Mouse (Mus musculus) embryonic facial prominence, embryonic 13.5 days (tissue): ENCODE results near the gene Cuedc1. TPM values are rescaled to one million over a fixed set of nuclear protein-coding genes. Genes with fewer than 3 reads are reported as not detected.
A peak's percentile ranks its signal among the peaks of the same experiment; 100 is the strongest.

Experiments
- ATAC-seq: fragments of 200-750 bp; cut with Nextera tagmentation; 2 replicates; pipeline ENCODE4 v1.8.0; 2017; ENCODE audit warnings: low read depth; ENCODE audit not compliant: insufficient number of reproducible peaks, insufficient read depth, low FRiP score, low TSS enrichment
- H3K27ac ChIP-seq: fragments of 300-500 bp; sonication (generic); 2 replicates; pipeline ENCODE4 v1.5.1; 2015; ENCODE audit warnings: moderate library complexity, mild to moderate bottlenecking, inconsistent platforms
- H3K27me3 ChIP-seq: fragments of 300-500 bp; sonication (generic); 2 replicates; pipeline ENCODE4 v1.6.1; 2015; ENCODE audit warnings: mild to moderate bottlenecking, inconsistent platforms
- H3K36me3 ChIP-seq: fragments of 300-500 bp; sonication (generic); 2 replicates; pipeline ENCODE4 v1.6.1; 2015; ENCODE audit warnings: mild to moderate bottlenecking, inconsistent platforms
- H3K4me1 ChIP-seq: fragments of 300-500 bp; sonication (generic); 2 replicates; pipeline ENCODE4 v1.6.1; 2015; ENCODE audit warnings: inconsistent platforms
- H3K4me2 ChIP-seq: fragments of 300-500 bp; sonication (generic); 2 replicates; pipeline ENCODE4 v1.6.1; 2015; ENCODE audit warnings: moderate library complexity, mild to moderate bottlenecking, inconsistent platforms
- H3K4me3 ChIP-seq: fragments of 300-500 bp; sonication (generic); 2 replicates; pipeline ENCODE4 v1.5.1; 2015; ENCODE audit warnings: mild to moderate bottlenecking, inconsistent platforms
- H3K9ac ChIP-seq: fragments of 300-500 bp; sonication (generic); 2 replicates; pipeline ENCODE4 v1.6.1; 2015; ENCODE audit warnings: mild to moderate bottlenecking, inconsistent platforms
- H3K9me3 ChIP-seq: fragments of 300-500 bp; sonication (generic); 2 replicates; pipeline ENCODE4 v1.6.1; 2016; ENCODE audit warnings: inconsistent platforms
- WGBS: fragments of 180-500 bp; shearing (Covaris S2); methylation state at CpG from one replicate; pipeline ENCODE4 v1.1.7; 2015; ENCODE audit warnings: mixed read lengths; 5-methylcytosine and 5-hydroxymethylcytosine counted together
- polyA plus RNA-seq: library from polyadenylated mRNA; unstranded; fragments of >200 nt; fragmentation: Nextera tagmentation; extraction: Ambion mirVana; gene quantifications from 2 replicates; pipeline ENCODE4 v1.2.1, GENCODE M21; 2015

Cuedc1 gene
- polyA plus RNA-seq, 1 experiment from 2014 or later = 34.9 TPM

- Histone ChIP-seq H3K27me3 (no peaks in the 10 kb centered on the region), H3K36me3 (peaks cover 11% of the 10 kb centered on the region; the same call in 1 of the 2 replicates), H3K4me3 (no peak overlapping the region), H3K27ac (no peak overlapping the region), H3K9ac (no peak overlapping the region), H3K4me1 (peaks cover 30% of the 10 kb centered on the region), H3K9me3 (no peaks in the 10 kb centered on the region), H3K4me2 (no peak overlapping the region)
- WGBS = 47% methylated on average over 5 of the region's 5 CpGs
- no peak for ATAC-seq
These were observed 8.7 kb upstream of the Cuedc1 start for GRCm38 (mm10) chr11:88089150-88089549.

GRCm38 (mm10) chr11:88090293-88090692, 7.6 kb upstream of the Cuedc1 start:
- H3K27ac ChIP-seq = no peak overlapping the region

GRCm38 (mm10) chr11:88091949-88092348, 5.9 kb upstream of the Cuedc1 start:
- H3K4me2 ChIP-seq = no peak overlapping the region
- no peak overlapping the region for H3K4me3 ChIP-seq
- H3K9me3 ChIP-seq = no peaks in the 10 kb centered on the region
- no peak for ATAC-seq
- WGBS = 62% methylated on average over 1 of the region's 1 CpGs
- H3K27ac ChIP-seq = no peak overlapping the region
- no peaks in the 10 kb centered on the region for H3K27me3 ChIP-seq
- H3K36me3 ChIP-seq = no peaks in the 10 kb centered on the region
- H3K9ac ChIP-seq = no peak overlapping the region
- H3K4me1 ChIP-seq = peaks cover 16% of the 10 kb centered on the region

More at GRCm38 (mm10) chr11:88090293-88090692, 7.6 kb upstream of the Cuedc1 start:
- no peak overlapping the region for H3K4me3 ChIP-seq
- 78% methylated on average over 5 of the region's 5 CpGs for WGBS
- ATAC-seq = no peak
- no peak overlapping the region for H3K4me2 ChIP-seq
- no peaks in the 10 kb centered on the region for H3K9me3 ChIP-seq
- no peaks in the 10 kb centered on the region for H3K27me3 ChIP-seq
- peaks cover 2% of the 10 kb centered on the region; the same call in 1 of the 2 replicates for H3K36me3 ChIP-seq
- H3K4me1 ChIP-seq = peaks cover 24% of the 10 kb centered on the region
- no peak overlapping the region for H3K9ac ChIP-seq

- Histone ChIP-seq H3K4me1 (peaks cover 38% of the 10 kb centered on the region), H3K36me3 (peaks cover 5% of the 10 kb centered on the region; the same call in 1 of the 2 replicates), H3K4me2 (peak overlapping the region; percentile 12; the same call in 1 of the 2 replicates), H3K27ac (peak overlapping the region; percentile 18; the same call in 1 of the 2 replicates), H3K27me3 (peaks cover 6% of the 10 kb centered on the region; the same call in 1 of the 2 replicates), H3K9ac (0 out of 2 replicates have a peak overlapping the region, but pooled peaks have one; percentile 37), H3K4me3 (no peak overlapping the region), H3K9me3 (no peaks in the 10 kb centered on the region)
- ATAC-seq = no peak
- 16% methylated on average over 4 of the region's 4 CpGs for WGBS
These were observed 685 bp upstream of the Cuedc1 start for GRCm38 (mm10) chr11:88097173-88097572.

- Histone ChIP-seq H3K36me3 (peaks cover 5% of the 10 kb centered on the region; the same call in 1 of the 2 replicates), H3K4me1 (peaks cover 38% of the 10 kb centered on the region), H3K27me3 (peaks cover 6% of the 10 kb centered on the region; the same call in 1 of the 2 replicates), H3K4me2 (peak overlapping the region; percentile 86), H3K4me3 (peak overlapping the region; percentile 82), H3K27ac (peak overlapping the region; percentile 92), H3K9me3 (no peaks in the 10 kb centered on the region), H3K9ac (peak overlapping the region; percentile 92)
- under 1% methylated on average over 83 of the region's 95 CpGs for WGBS
- peak; percentile 69 for ATAC-seq
These were observed 1.1 kb downstream of the Cuedc1 start for GRCm38 (mm10) chr11:88098787-88099598.

GRCm38 (mm10) chr11:88099599-88100023, 1.8 kb downstream of the Cuedc1 start:
- peaks cover 43% of the 10 kb centered on the region for H3K4me1 ChIP-seq
- peak; percentile 58 for ATAC-seq
- H3K27ac ChIP-seq = peak overlapping the region; percentile 92
- WGBS = under 1% methylated on average over 38 of the region's 38 CpGs
- no peaks in the 10 kb centered on the region for H3K9me3 ChIP-seq
- peak overlapping the region; percentile 86 for H3K4me2 ChIP-seq
- H3K27me3 ChIP-seq = peaks cover 6% of the 10 kb centered on the region; the same call in 1 of the 2 replicates
- peaks cover 5% of the 10 kb centered on the region; the same call in 1 of the 2 replicates for H3K36me3 ChIP-seq
- peak overlapping the region; percentile 92 for H3K9ac ChIP-seq
- peak overlapping the region; percentile 82 for H3K4me3 ChIP-seq

- H3K27me3 ChIP-seq = peaks cover 6% of the 10 kb centered on the region; the same call in 1 of the 2 replicates
- H3K36me3 ChIP-seq = peaks cover 5% of the 10 kb centered on the region; the same call in 1 of the 2 replicates
- 0 out of 2 replicates have a peak overlapping the region, but pooled peaks have one; percentile 92 for H3K27ac ChIP-seq
- peak overlapping the region; percentile 92; the same call in 1 of the 2 replicates for H3K9ac ChIP-seq
- H3K9me3 ChIP-seq = no peaks in the 10 kb centered on the region
- WGBS = 37% methylated on average over 4 of the region's 4 CpGs
- H3K4me1 ChIP-seq = peaks cover 43% of the 10 kb centered on the region
- H3K4me3 ChIP-seq = peak overlapping the region; percentile 82
- H3K4me2 ChIP-seq = peak overlapping the region; percentile 86
- no peak for ATAC-seq
These were observed 2.3 kb downstream of the Cuedc1 start for GRCm38 (mm10) chr11:88100170-88100569.

GRCm38 (mm10) chr11:88103214-88103941, 5.5 kb downstream of the Cuedc1 start:
- Histone ChIP-seq H3K9ac (no peak overlapping the region), H3K4me1 (peaks cover 47% of the 10 kb centered on the region), H3K4me3 (no peak overlapping the region), H3K4me2 (no peak overlapping the region), H3K27ac (no peak overlapping the region), H3K9me3 (no peaks in the 10 kb centered on the region), H3K27me3 (no peaks in the 10 kb centered on the region), H3K36me3 (peaks cover 5% of the 10 kb centered on the region; the same call in 1 of the 2 replicates)
- no peak for ATAC-seq
- 93% methylated on average over 19 of the region's 19 CpGs for WGBS

- H3K27me3 ChIP-seq = no peaks in the 10 kb centered on the region
- no peak overlapping the region for H3K9ac ChIP-seq
- H3K4me3 ChIP-seq = no peak overlapping the region
- peaks cover 5% of the 10 kb centered on the region; the same call in 1 of the 2 replicates for H3K36me3 ChIP-seq
- H3K9me3 ChIP-seq = no peaks in the 10 kb centered on the region
- peaks cover 42% of the 10 kb centered on the region for H3K4me1 ChIP-seq
- ATAC-seq = no peak
- WGBS = 80% methylated on average over 6 of the region's 6 CpGs
- no peak overlapping the region for H3K27ac ChIP-seq
- no peak overlapping the region for H3K4me2 ChIP-seq
These were observed 7.8 kb downstream of the Cuedc1 start for GRCm38 (mm10) chr11:88105494-88106291.

GRCm38 (mm10) chr11:88106292-88106554, 8.4 kb downstream of the Cuedc1 start:
- Histone ChIP-seq H3K4me3 (no peak overlapping the region), H3K4me2 (no peak overlapping the region), H3K9me3 (no peaks in the 10 kb centered on the region), H3K36me3 (peaks cover 5% of the 10 kb centered on the region; the same call in 1 of the 2 replicates), H3K27me3 (no peaks in the 10 kb centered on the region), H3K27ac (no peak overlapping the region), H3K9ac (no peak overlapping the region), H3K4me1 (peaks cover 38% of the 10 kb centered on the region)
- ATAC-seq = no peak
- 68% methylated on average over 8 of the region's 8 CpGs for WGBS

- H3K27me3 ChIP-seq = no peaks in the 10 kb centered on the region
- no peak overlapping the region for H3K4me3 ChIP-seq
- no peak overlapping the region for H3K27ac ChIP-seq
- 60% methylated on average over 4 of the region's 4 CpGs for WGBS
- H3K9ac ChIP-seq = no peak overlapping the region
- peaks cover 44% of the 10 kb centered on the region for H3K4me1 ChIP-seq
- no peak overlapping the region for H3K4me2 ChIP-seq
- no peaks in the 10 kb centered on the region for H3K9me3 ChIP-seq
- no peaks in the 10 kb centered on the region for H3K36me3 ChIP-seq
- ATAC-seq = no peak
These were observed 9.5 kb downstream of the Cuedc1 start for GRCm38 (mm10) chr11:88107365-88107764.
